Mouse (Mus musculus) neutrophil, adult 5-6 weeks (primary cell): ENCODE measurements around the gene Ear10. TPM values are rescaled to one million over a fixed set of nuclear protein-coding genes. Genes with fewer than 3 reads are reported as not detected.

Experiments used
- total RNA-seq: library from RNA; stranded (forward); fragments of 200-1000 nt; gene quantifications from 2 replicates; pipeline ENCODE4 v1.2.3, GENCODE M21; 2017

Gene Ear10
- total RNA-seq, 1 experiment from 2014 or later = not detected

Other genes starting within 250 kb of the Ear10 start
- gene Gm8165, start 246.4 kb downstream of the Ear10 start, total RNA-seq = not detected in 2 replicates
- gene Gm7324, start 225.7 kb downstream of the Ear10 start, total RNA-seq = not detected in 2 replicates
- not detected in 2 replicates for gene Gm16506, start 196.1 kb downstream of the Ear10 start, total RNA-seq
- not detected in 2 replicates for gene Gm6526, start 175.7 kb downstream of the Ear10 start, total RNA-seq
- not detected in 2 replicates for gene Gm8180, start 138.8 kb downstream of the Ear10 start, total RNA-seq
- 1.6 and 4.5 TPM in 2 replicates for gene Ear1, start 48.0 kb downstream of the Ear10 start, total RNA-seq
- gene Gm8113, start 1.8 kb upstream of the Ear10 start, total RNA-seq = not detected in 2 replicates
- gene Ang5, start 33.5 kb upstream of the Ear10 start, total RNA-seq = not detected in 2 replicates
- gene Ang6, start 78.7 kb upstream of the Ear10 start, total RNA-seq = not detected in 2 replicates
- 13.2 and 22.7 TPM in 2 replicates for gene Ear2, start 179.1 kb upstream of the Ear10 start, total RNA-seq
- not detected in 2 replicates for gene Gm3327, start 200.3 kb upstream of the Ear10 start, total RNA-seq